Mouse (Mus musculus) forebrain, embryonic 13.5 days (tissue): Measurements from ENCODE around the gene Tbcb. TPM values are rescaled to one million over a fixed set of nuclear protein-coding genes. Genes with fewer than 3 reads are reported as not detected.
"Not testable (repeated sequence)": the region's sequence is repeated elsewhere in the genome, so short reads cannot be mapped to it uniquely, and the experiment has no call there.

Experiments used
- ATAC-seq: fragments of 200-750 bp; cut with Nextera tagmentation; 2 replicates; pipeline ENCODE4 v1.8.0; 2017
- H3K27ac ChIP-seq: fragments of 300-500 bp; sonication (generic); 2 replicates; pipeline ENCODE4 v1.5.1; 2015; ENCODE audit warnings: inconsistent platforms, mild to moderate bottlenecking, moderate library complexity
- H3K27me3 ChIP-seq: fragments of 300-500 bp; sonication (generic); 2 replicates; pipeline ENCODE4 v1.6.1; 2015; ENCODE audit warnings: mild to moderate bottlenecking, inconsistent platforms
- H3K36me3 ChIP-seq: fragments of 300-500 bp; sonication (generic); 2 replicates; pipeline ENCODE4 v1.6.1; 2015; ENCODE audit warnings: mild to moderate bottlenecking, inconsistent platforms; ENCODE audit not compliant: poor library complexity, severe bottlenecking
- H3K4me1 ChIP-seq: fragments of 300-500 bp; sonication (generic); 2 replicates; pipeline ENCODE4 v1.6.1; 2015; ENCODE audit warnings: inconsistent platforms
- H3K4me2 ChIP-seq: fragments of 300-500 bp; sonication (generic); 2 replicates; pipeline ENCODE4 v1.6.1; 2015; ENCODE audit warnings: inconsistent platforms, mild to moderate bottlenecking, moderate library complexity
- H3K4me3 ChIP-seq: fragments of 300-500 bp; sonication (generic); 2 replicates; pipeline ENCODE4 v1.5.1; 2015; ENCODE audit warnings: mild to moderate bottlenecking, inconsistent platforms
- H3K9ac ChIP-seq: fragments of 300-500 bp; sonication (generic); 2 replicates; pipeline ENCODE4 v1.6.1; 2015; ENCODE audit warnings: mild to moderate bottlenecking, inconsistent platforms
- H3K9me3 ChIP-seq: fragments of 300-500 bp; sonication (generic); replicated peaks from 2 replicates; pipeline ENCODE4 v1.6.1; 2016; ENCODE audit warnings: inconsistent platforms
- WGBS: fragments of 180-500 bp; shearing (Covaris S2); methylation state at CpG from one replicate; pipeline ENCODE4 v1.1.7; 2015; 5-methylcytosine and 5-hydroxymethylcytosine counted together
- polyA plus RNA-seq: library from polyadenylated mRNA; unstranded; fragments of >200 nt; fragmentation: Nextera tagmentation; extraction: Ambion mirVana; gene quantifications from 2 replicates; pipeline ENCODE4 v1.2.1, GENCODE M21; 2015

Gene Tbcb
- polyA plus RNA-seq, 1 experiment from 2014 or later: 318 TPM

- no peak overlapping the region for H3K4me2 ChIP-seq
- 90% methylated on average over 12 of the region's 12 CpGs for WGBS
- no peaks in the 10 kb centered on the region for H3K9me3 ChIP-seq
- H3K27me3 ChIP-seq: no peaks in the 10 kb centered on the region
- no peak overlapping the region for H3K9ac ChIP-seq
- no peak for ATAC-seq
- no peak overlapping the region for H3K4me3 ChIP-seq
- H3K27ac ChIP-seq: no peak overlapping the region
- peaks cover 71% of the 10 kb centered on the region for H3K36me3 ChIP-seq
- peaks cover 21% of the 10 kb centered on the region for H3K4me1 ChIP-seq
Observed at GRCm38 (mm10) chr7:30188344-30189115, 43.5 kb downstream of the Tbcb start.

GRCm38 (mm10) chr7:30184641-30185348 is 47.3 kb downstream of the Tbcb start:
- Histone ChIP-seq H3K36me3 (peaks cover 41% of the 10 kb centered on the region), H3K4me2 (no peak overlapping the region; the same call in 1 of the 2 replicates), H3K27ac (no peak overlapping the region), H3K4me1 (peaks cover 8% of the 10 kb centered on the region), H3K27me3 (no peaks in the 10 kb centered on the region), H3K4me3 (no peak overlapping the region), H3K9ac (no peak overlapping the region), H3K9me3 (no peaks in the 10 kb centered on the region)
- ATAC-seq: no peak
- WGBS: 73% methylated on average over 13 of the region's 13 CpGs

- Histone ChIP-seq H3K4me2 (peak within 1 kb of the TSS; percentile 44), H3K9ac (peak within 1 kb of the TSS; percentile 9; the same call in 1 of the 2 replicates), H3K27ac (no peak within 1 kb of the TSS), H3K4me3 (peak within 1 kb of the TSS; percentile 6; the same call in 1 of the 2 replicates), H3K4me1 (peaks cover 8% of the 10 kb centered on the region), H3K9me3 (no peaks in the 10 kb centered on the region), H3K27me3 (no peaks in the 10 kb centered on the region), H3K36me3 (peaks cover 35% of the 10 kb centered on the region)
- ATAC-seq: peak; percentile 60
- WGBS: under 1% methylated on average over 11 of the region's 11 CpGs
Observed at GRCm38 (mm10) chr7:30183879-30184289, 48.2 kb downstream of the Tbcb start, which contains the start of gene Cox7a1. Gene Cox7a1 (plus strand): TSS chr7:30184144.

- not testable (repeated sequence) for H3K27ac ChIP-seq, H3K9ac ChIP-seq, H3K4me2 ChIP-seq, H3K4me1 ChIP-seq, ATAC-seq, H3K9me3 ChIP-seq, H3K27me3 ChIP-seq, H3K4me3 ChIP-seq
- 65% methylated on average over 7 of the region's 7 CpGs for WGBS
- peaks cover 35% of the 10 kb centered on the region for H3K36me3 ChIP-seq
Observed at GRCm38 (mm10) chr7:30183189-30183588, 48.9 kb downstream of the Tbcb start.

GRCm38 (mm10) chr7:30181929-30182328 is 50.1 kb downstream of the Tbcb start:
- peaks cover 32% of the 10 kb centered on the region for H3K36me3 ChIP-seq
- H3K27ac ChIP-seq, H3K4me1 ChIP-seq, ATAC-seq, H3K4me2 ChIP-seq, H3K27me3 ChIP-seq, H3K9me3 ChIP-seq, H3K4me3 ChIP-seq, H3K9ac ChIP-seq: not testable (repeated sequence)
- 87% methylated on average over 10 of the region's 10 CpGs for WGBS

- H3K36me3 ChIP-seq: peaks cover 32% of the 10 kb centered on the region
- no peak overlapping the region for H3K4me3 ChIP-seq
- ATAC-seq: peak; percentile 42; the same call in 1 of the 2 replicates
- peaks cover 8% of the 10 kb centered on the region for H3K4me1 ChIP-seq
- no peak overlapping the region for H3K4me2 ChIP-seq
- H3K9ac ChIP-seq: no peak overlapping the region
- no peaks in the 10 kb centered on the region for H3K27me3 ChIP-seq
- no peaks in the 10 kb centered on the region for H3K9me3 ChIP-seq
- H3K27ac ChIP-seq: no peak overlapping the region
- 6% methylated on average over 4 of the region's 4 CpGs for WGBS
Observed at GRCm38 (mm10) chr7:30181308-30181707, 50.8 kb downstream of the Tbcb start.

- no peak overlapping the region for H3K4me2 ChIP-seq
- H3K4me1 ChIP-seq: no peaks in the 10 kb centered on the region
- H3K9ac ChIP-seq: no peak overlapping the region
- ATAC-seq: no peak
- peaks cover 33% of the 10 kb centered on the region for H3K36me3 ChIP-seq
- H3K27ac ChIP-seq: no peak overlapping the region
- WGBS: 90% methylated on average over 11 of the region's 11 CpGs
- H3K4me3 ChIP-seq: no peak overlapping the region
- no peaks in the 10 kb centered on the region for H3K27me3 ChIP-seq
- H3K9me3 ChIP-seq: no peaks in the 10 kb centered on the region
Observed at GRCm38 (mm10) chr7:30178256-30178655, 53.8 kb downstream of the Tbcb start.

- ATAC-seq: no peak
- Histone ChIP-seq H3K27ac (no peak overlapping the region), H3K9me3 (no peaks in the 10 kb centered on the region), H3K4me2 (no peak overlapping the region), H3K36me3 (peaks cover 33% of the 10 kb centered on the region), H3K4me3 (no peak overlapping the region), H3K9ac (no peak overlapping the region), H3K27me3 (no peaks in the 10 kb centered on the region), H3K4me1 (no peaks in the 10 kb centered on the region)
- WGBS: 88% methylated on average over 12 of the region's 12 CpGs
Observed at GRCm38 (mm10) chr7:30176474-30176873, 55.6 kb downstream of the Tbcb start.

Other genes with a start within 250 kb of the Tbcb start
- 5.7 and 6.0 TPM in 2 replicates for gene Zfp568, start 248.3 kb downstream of the Tbcb start, polyA plus RNA-seq
- 9.6 and 10.6 TPM in 2 replicates for gene Zfp14, start 180.9 kb downstream of the Tbcb start, polyA plus RNA-seq
- 10.3 and 11.8 TPM in 2 replicates for gene Zfp82, start 159.4 kb downstream of the Tbcb start, polyA plus RNA-seq
- gene Gm26920, start 141.9 kb downstream of the Tbcb start, polyA plus RNA-seq: 1.7 and 3.5 TPM in 2 replicates
- gene Zfp566, start 141.7 kb downstream of the Tbcb start, polyA plus RNA-seq: 19.3 and 20.9 TPM in 2 replicates
- gene Zfp260, start 137.5 kb downstream of the Tbcb start, polyA plus RNA-seq: 118 and 121 TPM in 2 replicates
- 19.0 and 21.1 TPM in 2 replicates for gene Zfp382, start 110.3 kb downstream of the Tbcb start, polyA plus RNA-seq
- 19.5 and 23.7 TPM in 2 replicates for gene Zfp146, start 62.5 kb downstream of the Tbcb start, polyA plus RNA-seq
- 1.7 and 4.4 TPM in 2 replicates for gene Cox7a1, start 48.1 kb downstream of the Tbcb start, polyA plus RNA-seq
- 51.9 and 54.9 TPM in 2 replicates for gene Capns1, start 33.5 kb downstream of the Tbcb start, polyA plus RNA-seq
- gene Polr2i, start 324 bp downstream of the Tbcb start, polyA plus RNA-seq: 189 and 194 TPM in 2 replicates
- not detected in 2 replicates for gene Ovol3, start 3.5 kb upstream of the Tbcb start, polyA plus RNA-seq
- 0.21 and 0.68 TPM in 2 replicates for gene Thap8, start 47.8 kb upstream of the Tbcb start, polyA plus RNA-seq
- 11.6 and 13.2 TPM in 2 replicates for gene Wdr62, start 48.1 kb upstream of the Tbcb start, polyA plus RNA-seq
- 88.8 and 91.4 TPM in 2 replicates for gene Clip3, start 59.5 kb upstream of the Tbcb start, polyA plus RNA-seq
- gene Alkbh6, start 76.4 kb upstream of the Tbcb start, polyA plus RNA-seq: 101 and 102 TPM in 2 replicates
- gene Syne4, start 82.5 kb upstream of the Tbcb start, polyA plus RNA-seq: 9.2 and 12.7 TPM in 2 replicates
- not detected in 2 replicates for gene E130208F15Rik, start 89.5 kb upstream of the Tbcb start, polyA plus RNA-seq
- gene Sdhaf1, start 91.6 kb upstream of the Tbcb start, polyA plus RNA-seq: 24.2 and 24.7 TPM in 2 replicates
- gene Lrfn3, start 130.5 kb upstream of the Tbcb start, polyA plus RNA-seq: 8.1 and 9.7 TPM in 2 replicates
- 12.1 and 15.6 TPM in 2 replicates for gene Tyrobp, start 181.5 kb upstream of the Tbcb start, polyA plus RNA-seq
- gene Hcst, start 187.6 kb upstream of the Tbcb start, polyA plus RNA-seq: 0.88 TPM in 1 of 2 replicates, not detected in the other
- 1.3 and 1.6 TPM in 2 replicates for gene Nfkbid, start 189.5 kb upstream of the Tbcb start, polyA plus RNA-seq
- gene Aplp1, start 213.3 kb upstream of the Tbcb start, polyA plus RNA-seq: 306 and 329 TPM in 2 replicates
- gene Kirrel2, start 225.4 kb upstream of the Tbcb start, polyA plus RNA-seq: 0.36 and 0.65 TPM in 2 replicates
- 0.15 and 0.18 TPM in 2 replicates for gene Nphs1, start 226.0 kb upstream of the Tbcb start, polyA plus RNA-seq